Mouse (Mus musculus) kidney, postnatal 25 days (tissue): Measurements from ENCODE around the gene Nodal.
"Not testable (repeated sequence)": the region's sequence is repeated elsewhere in the genome, so short reads cannot be mapped to it uniquely, and the experiment has no call there.

Experiments
- DNase-seq, 2 experiments: peaks; one replicate each; pipeline ENCODE4 v3.0.0; 2021; ENCODE audit warnings: mixed read lengths in 2 of 2

Nodal gene

DNA sequence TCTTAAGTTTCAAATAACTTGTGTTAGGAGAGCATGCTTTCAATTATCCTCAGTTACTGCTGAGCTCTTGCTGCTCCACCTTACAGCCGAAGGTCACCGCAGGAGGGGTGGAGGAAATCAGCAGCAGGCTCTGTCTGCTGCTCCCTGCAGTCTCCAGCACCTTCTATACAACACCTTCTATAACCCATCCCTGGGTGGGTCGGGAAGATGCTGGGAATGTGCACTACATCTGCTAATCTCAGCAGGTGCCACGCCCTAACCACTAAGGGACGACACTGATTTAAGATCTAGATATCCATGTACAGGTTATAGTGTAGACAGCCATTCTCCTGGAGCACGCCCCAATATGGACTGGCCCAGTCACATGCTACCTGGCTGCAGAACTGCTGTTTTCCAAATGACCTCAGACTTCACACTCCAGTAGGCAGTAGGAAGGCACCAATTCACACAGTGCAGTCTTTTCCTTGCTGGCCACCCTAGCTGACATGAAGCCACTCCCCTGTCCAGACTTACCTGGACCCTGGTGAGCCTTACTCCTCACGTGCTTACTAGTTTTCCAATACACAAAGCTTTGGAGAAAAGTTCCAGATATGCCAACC is 22.5 kb downstream of the Nodal start:
- peak; percentile 70 to 83 for DNase-seq

GRCm38 (mm10) chr10:61443456-61443855 is 25.7 kb downstream of the Nodal start:
- no peak for DNase-seq

- DNase-seq: no peak
These were observed 26.1 kb downstream of the Nodal start for GRCm38 (mm10) chr10:61443876-61444275.

DNA sequence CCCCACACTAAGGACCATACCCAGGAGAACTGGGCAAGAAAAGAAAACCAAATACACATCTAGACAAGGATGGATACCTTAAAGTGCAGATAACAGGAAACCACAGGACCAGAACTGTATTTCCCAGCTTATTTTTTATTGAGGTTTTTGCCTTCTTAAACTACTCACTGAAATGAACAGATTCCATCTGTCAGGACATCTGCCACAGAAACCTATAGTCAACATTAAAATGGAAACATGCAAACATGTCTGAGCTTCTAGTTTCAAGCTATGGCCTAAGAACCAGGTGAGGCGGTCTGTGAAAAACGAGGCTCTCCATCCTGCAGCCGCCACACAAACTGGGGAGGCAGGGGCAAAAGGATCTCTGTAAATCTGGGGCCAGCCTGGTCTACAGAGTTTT is 27.2 kb downstream of the Nodal start:
- DNase-seq: no peak

DNA sequence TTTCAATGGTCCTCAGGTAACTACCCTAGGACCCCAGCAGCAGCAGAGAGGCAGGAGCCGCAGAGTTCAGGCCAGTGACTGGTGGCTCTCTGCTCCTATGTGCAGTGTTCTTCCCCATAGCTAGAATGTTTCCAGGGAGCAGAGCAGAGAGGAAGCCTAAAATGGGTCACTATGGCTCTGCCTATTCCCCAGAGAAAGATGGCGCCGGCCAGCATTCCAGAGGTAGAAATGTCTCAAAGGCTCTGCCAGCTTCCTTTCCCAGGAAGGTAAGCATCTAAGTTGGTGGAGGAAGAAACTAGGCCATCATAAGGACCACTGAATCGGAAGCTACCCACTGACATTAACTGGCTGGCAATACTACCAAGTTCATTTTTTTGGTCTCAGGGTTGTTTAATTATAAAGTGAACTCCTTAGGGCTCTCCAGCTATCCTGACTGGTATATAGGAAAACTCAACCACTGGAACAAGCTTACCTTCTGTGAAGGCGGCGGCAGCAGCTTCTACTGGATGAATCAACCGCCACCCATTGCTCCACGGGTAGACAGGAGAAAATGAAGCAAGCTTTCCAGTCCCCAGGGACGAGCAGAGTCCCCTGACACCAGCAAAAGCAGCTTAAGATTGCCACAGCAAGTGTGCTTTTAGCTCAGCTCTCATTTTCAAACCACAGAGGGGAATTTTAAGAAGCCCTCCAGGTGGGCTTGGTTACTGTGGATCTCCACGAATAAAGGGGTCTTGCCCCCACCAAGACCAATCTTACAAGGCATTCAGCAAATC is 30.0 kb downstream of the Nodal start:
- DNase-seq: no peak

DNA sequence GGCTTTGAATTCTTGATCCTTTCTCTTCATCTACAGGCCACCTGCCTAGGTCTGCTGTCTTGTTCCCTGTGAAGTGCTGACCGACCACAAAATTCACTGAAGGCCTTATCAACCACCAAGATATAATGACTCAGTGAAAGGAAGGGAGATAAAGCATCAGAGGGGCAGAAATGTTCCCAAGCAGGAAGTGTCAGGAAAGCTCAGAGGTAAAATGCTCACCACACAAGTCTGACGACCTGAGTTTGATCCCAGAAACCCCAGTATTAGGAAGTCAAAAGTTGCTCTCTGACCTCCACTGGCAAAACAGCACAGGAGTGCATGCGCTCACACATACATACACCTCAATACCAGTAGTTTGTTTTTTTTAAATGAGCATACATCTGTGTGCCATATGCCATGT is 31.1 kb downstream of the Nodal start:
- no peak for DNase-seq

DNA sequence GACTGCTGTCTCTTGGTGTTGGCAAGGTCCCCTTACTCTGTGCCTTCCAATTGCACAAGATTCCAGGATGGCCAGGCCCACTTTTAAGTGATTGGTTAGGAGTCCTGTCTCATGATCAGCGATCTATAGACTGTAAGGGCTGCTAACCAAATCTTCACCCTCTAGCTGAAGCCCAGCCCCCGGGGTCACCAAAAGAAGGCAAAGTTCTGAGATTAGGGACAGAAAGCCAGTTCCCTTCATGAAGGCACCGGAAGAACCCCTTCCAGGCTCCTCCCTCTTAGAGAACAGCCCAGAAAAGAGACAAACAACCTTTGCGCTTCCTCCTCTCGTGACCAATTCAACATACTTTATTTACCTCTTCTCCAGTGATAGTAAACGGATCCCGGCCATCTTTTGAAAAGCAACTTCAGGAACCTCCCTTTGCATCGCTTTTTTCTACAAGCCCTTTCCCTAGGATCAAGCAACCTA is 33.7 kb downstream of the Nodal start:
- peak; percentile 57 to 71 for DNase-seq

DNA sequence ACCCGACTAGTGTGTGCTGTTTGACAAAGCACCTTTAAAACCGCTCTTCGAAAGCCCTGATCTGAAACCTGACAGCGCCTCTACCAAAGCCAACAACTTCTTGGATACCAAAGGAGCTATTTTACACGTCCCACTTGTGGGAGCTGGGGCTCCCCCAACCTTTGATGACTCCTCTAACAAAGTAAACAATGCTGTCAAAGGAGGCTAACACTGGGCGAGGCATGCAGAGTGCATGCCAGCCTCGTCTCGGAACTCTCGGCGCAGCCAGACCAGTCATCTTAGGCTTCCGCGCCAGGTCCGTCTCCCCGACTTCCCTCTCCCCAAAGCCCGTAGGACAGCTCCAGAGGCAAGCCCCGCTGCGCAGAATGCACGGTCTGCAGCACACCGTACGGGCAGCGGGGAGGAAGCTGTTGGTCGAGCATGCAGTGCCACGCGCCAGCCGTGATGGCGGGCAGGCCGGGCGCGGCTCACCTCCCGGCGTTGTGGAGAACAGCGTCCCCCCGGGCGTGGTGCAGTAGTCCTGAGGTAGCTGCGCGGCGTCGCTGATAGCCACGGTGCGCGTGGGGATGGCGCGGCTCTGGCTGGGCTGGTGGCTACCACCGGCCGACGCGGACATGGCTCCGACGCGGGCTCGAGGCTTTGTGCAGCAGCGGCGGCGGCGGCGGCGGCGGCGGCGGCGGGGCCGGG is 34.3 kb downstream of the Nodal start:
- DNase-seq: peak; percentile 44 to 64

- peak; percentile 99 for DNase-seq
These were observed 34.9 kb downstream of the Nodal start, which contains the start of gene Eif4ebp2 for GRCm38 (mm10) chr10:61452645-61453044. Eif4ebp2 (minus strand) TSS chr10:61452661.

- not testable (repeated sequence) for DNase-seq
These were observed 35.4 kb downstream of the Nodal start for GRCm38 (mm10) chr10:61453171-61453570.

- DNase-seq: no peak
These were observed 39.4 kb downstream of the Nodal start for GRCm38 (mm10) chr10:61457182-61457581.

DNA sequence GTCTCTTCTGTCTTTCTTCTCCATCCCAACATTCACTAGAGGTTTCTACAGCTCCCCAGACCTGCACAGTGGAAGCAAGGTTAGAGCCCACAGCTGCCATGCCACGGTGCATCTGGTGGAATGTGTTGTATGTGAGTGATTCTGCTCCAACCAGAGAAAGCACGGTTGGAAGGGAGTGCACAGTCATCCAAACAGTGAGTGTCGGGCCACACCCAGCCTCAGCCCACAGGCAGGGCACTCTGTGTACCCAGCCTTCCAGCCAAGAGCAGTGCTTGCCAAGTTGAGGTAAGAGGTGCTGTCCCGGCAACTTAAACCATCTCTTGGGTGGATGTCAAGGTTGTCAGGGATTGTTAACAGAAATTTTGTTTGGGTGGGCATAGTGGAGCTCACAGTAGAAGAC is 47.2 kb downstream of the Nodal start:
- no peak for DNase-seq

GRCm38 (mm10) chr10:61466242-61466641 is 48.5 kb downstream of the Nodal start:
- no peak for DNase-seq

- DNase-seq: peak in 1 of 2 experiments; percentile 41
These were observed 49.1 kb downstream of the Nodal start for GRCm38 (mm10) chr10:61466873-61467272.

DNA sequence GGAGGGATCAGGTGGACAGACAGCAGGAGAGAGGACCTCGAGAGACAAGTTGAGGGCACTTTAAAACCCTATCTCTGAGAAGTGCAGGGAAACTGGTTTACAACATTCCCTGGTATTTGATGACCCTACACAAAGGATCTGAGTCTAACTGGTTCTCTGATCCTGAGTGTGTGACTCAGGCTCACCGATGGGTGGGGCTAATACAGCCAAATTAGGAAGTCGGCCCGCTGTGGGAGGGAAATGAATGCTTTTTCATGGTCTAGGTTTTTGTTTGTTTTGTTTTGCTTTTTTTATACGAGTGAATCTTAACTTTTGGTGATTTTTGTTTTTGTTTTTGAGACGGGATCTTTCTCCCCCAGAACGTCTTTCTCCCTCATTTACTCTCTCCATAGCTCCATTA is 51.1 kb downstream of the Nodal start:
- DNase-seq: no peak

DNA sequence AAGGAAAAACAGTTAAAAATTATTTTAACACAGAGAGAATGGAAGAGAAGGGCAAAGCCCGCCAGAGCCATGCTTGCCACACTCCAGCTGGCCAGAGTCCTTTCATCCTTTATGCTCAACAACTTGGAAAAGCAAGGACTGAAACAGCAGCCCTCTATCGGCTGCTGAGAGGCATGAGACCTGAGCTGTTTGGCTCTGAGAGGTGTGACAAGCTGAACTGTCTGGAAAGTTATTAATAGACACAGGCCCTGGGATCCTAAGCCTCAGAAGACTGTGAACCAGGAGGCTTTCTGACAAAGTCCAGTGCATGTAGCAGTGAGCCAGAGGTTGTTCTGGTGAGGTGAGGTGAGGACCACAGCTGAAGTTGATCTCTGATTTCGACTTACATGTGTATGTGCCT is 55.9 kb downstream of the Nodal start:
- no peak for DNase-seq

DNA sequence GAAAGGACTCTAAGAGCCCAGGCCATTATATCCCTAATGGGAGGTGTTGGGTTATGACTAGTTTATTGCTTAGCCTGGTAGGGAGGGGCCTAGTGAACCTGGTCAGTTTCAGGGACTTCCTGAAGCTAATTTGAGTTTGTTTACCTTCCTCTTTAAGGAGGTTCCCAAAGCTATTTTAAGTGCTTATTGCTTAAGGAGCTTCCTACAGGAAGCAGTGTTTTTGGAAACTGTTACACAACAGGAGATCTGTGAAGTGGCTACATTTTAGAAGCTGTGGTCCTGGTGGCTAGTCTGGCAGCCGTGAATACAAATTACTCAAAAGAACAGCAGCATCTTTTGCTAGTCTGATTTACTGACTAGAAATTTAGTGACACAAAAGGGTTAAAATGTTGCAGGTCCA is 56.6 kb downstream of the Nodal start:
- DNase-seq: no peak
